Mouse (Mus musculus): ENCODE results near the gene Stom.

- TF ChIP-seq CTCF (IDR thresholded peaks at IDR 0.05; ENCODE audit: low read depth, low read length) = no peak
- no peak for TF ChIP-seq POLR2A (IDR thresholded peaks at IDR 0.05; ENCODE audit: borderline replicate concordance, low read depth, low read length)
These were observed 34.5 kb downstream of the Stom start for GRCm38 (mm10) chr2:35302049-35302885.

Measured in bone marrow macrophage, adult 2 months (primary cell).